23 mouse cellular contexts compared by ENCODE assay signal in the genomic region with DNA sequence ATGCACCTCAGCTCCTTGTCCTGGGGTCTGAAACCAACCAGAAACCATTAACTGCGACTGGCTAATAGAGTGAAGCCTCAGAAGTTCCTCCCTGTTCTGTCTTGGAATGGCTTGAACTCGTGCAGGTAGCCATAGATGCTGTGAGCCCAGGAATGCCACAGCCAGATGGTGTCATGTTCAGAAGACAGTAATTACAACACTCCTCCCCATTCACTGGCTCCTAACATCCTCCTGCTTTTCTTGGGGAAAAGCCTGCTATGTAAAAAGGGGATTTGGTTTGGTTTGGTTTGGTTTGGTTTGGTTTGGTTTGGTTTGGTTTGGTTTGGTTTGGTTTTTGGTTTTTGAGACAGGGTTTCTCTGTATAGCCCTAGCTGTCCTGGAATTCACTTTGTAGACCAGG.
"Had no signal": no experiment of that assay in that cellular context is flagged by ENCODE, and none has a peak within 500 bp of the region (broad histone marks: within the 10 kb centered on the region; RNA-seq: fewer than 3 reads in every experiment).

No protein-coding gene starts in this region.

- H3K9ac ChIP-seq: heart, embryonic 13.5 days; heart, embryonic 15.5 days; hindbrain, embryonic 13.5 days; hindbrain, embryonic 15.5 days; kidney, embryonic 15.5 days; limb, embryonic 13.5 days had no signal

- H3K4me3 ChIP-seq: gastrocnemius, adult 2 months; heart, adult 2 months; heart, embryonic 13.5 days; heart, embryonic 15.5 days; hindbrain, embryonic 13.5 days; hindbrain, embryonic 15.5 days; kidney, embryonic 15.5 days; limb, embryonic 13.5 days had no signal

- H3K36me3 ChIP-seq: heart, embryonic 13.5 days; heart, embryonic 15.5 days; hindbrain, embryonic 13.5 days; hindbrain, embryonic 15.5 days; kidney, embryonic 15.5 days; limb, embryonic 13.5 days had no signal

- ATAC-seq: hindbrain, postnatal 0 days had no signal

- H3K4me2 ChIP-seq: heart, embryonic 11.5 days; heart, embryonic 13.5 days; heart, embryonic 15.5 days; hindbrain, embryonic 13.5 days; hindbrain, embryonic 15.5 days; kidney, embryonic 15.5 days; limb, embryonic 13.5 days had no signal

- H3K27ac ChIP-seq: gastrocnemius, adult 2 months; heart, adult 2 months; heart, embryonic 13.5 days; heart, embryonic 15.5 days; hindbrain, embryonic 13.5 days; hindbrain, embryonic 15.5 days; hindbrain, postnatal 0 days; kidney, embryonic 15.5 days; kidney, postnatal 0 days; limb, embryonic 13.5 days had no signal

- DNase-seq: gastrocnemius, adult 2 months; gastrocnemius, postnatal 10 days; gastrocnemius, postnatal 25 days; heart, adult 2 months; heart, postnatal 14 days; heart, postnatal 36 days; kidney, adult 11 months; kidney, adult 2 months; kidney, adult 9 months; kidney, postnatal 14 days; kidney, postnatal 36 days; layer of hippocampus, adult 9-11 months; layer of hippocampus, postnatal 36 days; left cerebral cortex, postnatal 4 days had no signal

- H3K27me3 ChIP-seq: heart, embryonic 13.5 days; heart, embryonic 15.5 days; hindbrain, embryonic 13.5 days; hindbrain, embryonic 15.5 days; kidney, embryonic 15.5 days; limb, embryonic 13.5 days had no signal

- H3K9me3 ChIP-seq: heart, embryonic 15.5 days; hindbrain, embryonic 13.5 days; hindbrain, embryonic 15.5 days had no signal
